Mouse (Mus musculus) small intestine, adult 2 months (tissue): ENCODE results near the gene Lrp1. TPM values are rescaled to one million over a fixed set of nuclear protein-coding genes. Genes with fewer than 3 reads are reported as not detected.

ENCODE experiments used
- H3K27ac ChIP-seq: fragments of 200-500 bp; 2 replicates; pipeline ENCODE4 v1.5.1; 2012; ENCODE audit warnings: low read depth, low read length, control low read depth, inconsistent platforms; ENCODE audit not compliant: insufficient read depth
- H3K27me3 ChIP-seq: fragments of 200-500 bp; 2 replicates; pipeline ENCODE4 v1.6.1; 2012; ENCODE audit warnings: mild to moderate bottlenecking, moderate library complexity, low read length, inconsistent platforms; ENCODE audit not compliant: control insufficient read depth, insufficient read depth
- H3K36me3 ChIP-seq: fragments of 200-500 bp; 2 replicates; pipeline ENCODE4 v1.6.1; 2012; ENCODE audit warnings: mild to moderate bottlenecking, low read length, control low read depth, inconsistent platforms; ENCODE audit not compliant: control insufficient read depth, insufficient read depth
- H3K4me1 ChIP-seq: fragments of 200-500 bp; 2 replicates; pipeline ENCODE4 v1.6.1; 2012; ENCODE audit warnings: low read length, inconsistent platforms, mixed read lengths; ENCODE audit not compliant: control insufficient read depth, insufficient read depth, insufficient read length
- H3K4me3 ChIP-seq: fragments of 200-500 bp; 2 replicates; pipeline ENCODE4 v1.5.1; 2012; ENCODE audit warnings: low read depth, mild to moderate bottlenecking, control low read depth, inconsistent platforms, low read length, moderate library complexity
- CTCF ChIP-seq: fragments of 200-500 bp; IDR thresholded peaks from 2 replicates; pipeline ENCODE4 v1.5.1; 2012; ENCODE audit warnings: low read depth, mild to moderate bottlenecking, control low read depth, inconsistent platforms, low read length, moderate library complexity, mixed read lengths; ENCODE audit not compliant: insufficient replicate concordance, insufficient read length; ENCODE audit errors: extremely low read depth
- POLR2A ChIP-seq: fragments of 200-500 bp; IDR thresholded peaks from 2 replicates; pipeline ENCODE4 v1.6.1; 2012; ENCODE audit warnings: low read depth, mild to moderate bottlenecking, control low read depth, inconsistent platforms, low read length, moderate library complexity
- WGBS: fragments of 180-500 bp; shearing (Covaris S2); methylation state at CpG from one replicate; pipeline ENCODE4 v1.1.7; 2018; 5-methylcytosine and 5-hydroxymethylcytosine counted together
- polyA plus RNA-seq: library from polyadenylated mRNA; depleted of rRNA; stranded (reverse); fragments of >200 nt; gene quantifications from 2 replicates; pipeline ENCODE4 v1.2.3, GENCODE M21; 2012

Lrp1 gene
- polyA plus RNA-seq, 1 experiment: 200 TPM

- WGBS: 32% methylated on average over 14 of the region's 14 CpGs
- no peaks in the 10 kb centered on the region for H3K27me3 ChIP-seq
- peak overlapping the region; percentile 90 for H3K27ac ChIP-seq
- peaks cover 35% of the 10 kb centered on the region for H3K36me3 ChIP-seq
- peaks cover 30% of the 10 kb centered on the region for H3K4me1 ChIP-seq
- H3K4me3 ChIP-seq: peak overlapping the region; percentile 21; the same call in 1 of the 2 replicates
- TF ChIP-seq CTCF (no peak), POLR2A (no peak)
Observed at GRCm38 (mm10) chr10:127612079-127612775, 8.7 kb downstream of the Lrp1 start.

DNA sequence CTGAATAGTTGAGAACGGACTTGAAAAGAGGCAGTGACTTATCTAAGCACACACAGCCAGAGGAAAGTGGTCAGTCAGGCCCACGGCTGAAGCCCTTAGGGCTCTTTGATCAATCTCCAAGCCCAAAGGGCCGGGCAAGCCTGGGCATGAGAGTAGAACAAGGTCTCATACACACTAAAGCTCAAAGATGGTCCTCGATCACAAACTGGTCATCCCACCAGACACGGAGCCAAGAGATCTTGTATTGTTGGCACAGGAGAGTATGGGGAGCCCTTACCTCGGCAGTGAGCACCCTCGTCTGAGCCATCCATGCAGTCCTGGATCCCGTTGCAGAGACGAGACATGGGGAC is 10.9 kb downstream of the Lrp1 start:
- Histone ChIP-seq H3K4me1 (peaks cover 26% of the 10 kb centered on the region), H3K36me3 (peaks cover 47% of the 10 kb centered on the region), H3K4me3 (no peak overlapping the region), H3K27ac (no peak overlapping the region), H3K27me3 (no peaks in the 10 kb centered on the region)
- WGBS: 88% methylated on average over 9 of the region's 9 CpGs
- no peak for TF ChIP-seq CTCF
- no peak for TF ChIP-seq POLR2A

- no peak for TF ChIP-seq CTCF
- WGBS: 80% methylated on average over 9 of the region's 9 CpGs
- H3K27ac ChIP-seq: no peak overlapping the region
- no peak overlapping the region for H3K4me3 ChIP-seq
- H3K27me3 ChIP-seq: no peaks in the 10 kb centered on the region
- peaks cover 49% of the 10 kb centered on the region for H3K36me3 ChIP-seq
- peaks cover 30% of the 10 kb centered on the region for H3K4me1 ChIP-seq
Observed at GRCm38 (mm10) chr10:127609415-127610065, 11.4 kb downstream of the Lrp1 start.

DNA sequence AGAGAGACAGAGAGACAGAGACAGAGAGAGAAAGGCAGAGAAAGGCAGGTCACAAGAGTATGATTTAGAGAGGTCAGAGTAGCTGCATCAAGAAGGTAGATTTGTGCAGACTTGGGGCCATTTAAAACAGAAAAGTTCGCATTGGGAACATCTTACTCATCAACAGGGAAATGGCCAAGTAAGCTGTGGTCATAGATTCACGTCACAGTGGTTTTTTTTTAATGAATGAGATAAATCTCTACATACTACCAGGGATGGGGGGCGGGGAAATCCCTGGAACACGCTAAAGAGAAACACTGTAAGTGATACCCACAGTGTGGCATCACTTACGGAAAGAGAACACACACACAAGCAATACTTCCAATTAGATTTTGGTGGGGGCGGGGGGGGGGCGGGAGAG is 13.9 kb downstream of the Lrp1 start:
- Histone ChIP-seq H3K4me3 (no peak overlapping the region), H3K36me3 (peaks cover 51% of the 10 kb centered on the region)

DNA sequence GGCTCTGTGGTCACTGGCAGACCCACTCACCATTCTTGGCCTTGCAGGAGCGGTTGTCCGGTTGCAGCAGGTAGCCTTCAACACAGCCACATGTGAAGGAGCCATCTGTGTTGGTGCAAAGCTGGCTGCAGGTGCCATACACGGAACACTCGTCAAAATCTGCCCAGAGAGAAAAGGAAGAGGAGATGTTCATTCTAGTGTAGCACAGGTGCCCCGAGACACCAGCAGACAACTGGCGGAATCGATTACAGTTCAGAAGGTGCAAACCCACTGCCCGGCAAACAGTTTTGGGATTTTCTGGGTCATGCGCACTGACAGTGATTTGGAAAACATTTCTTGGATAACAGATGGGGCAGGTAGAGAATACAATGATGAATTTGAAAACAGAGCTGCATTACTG is 15.2 kb downstream of the Lrp1 start:
- Histone ChIP-seq H3K27me3 (no peaks in the 10 kb centered on the region), H3K36me3 (peaks cover 51% of the 10 kb centered on the region), H3K27ac (no peak overlapping the region), H3K4me1 (peaks cover 31% of the 10 kb centered on the region), H3K4me3 (no peak overlapping the region)
- WGBS: 92% methylated on average over 9 of the region's 9 CpGs
- TF ChIP-seq POLR2A (no peak), CTCF (no peak)

More for the DNA sequence above, 13.9 kb downstream of the Lrp1 start:
- Histone ChIP-seq H3K27me3 (no peaks in the 10 kb centered on the region), H3K27ac (no peak overlapping the region), H3K4me1 (peaks cover 35% of the 10 kb centered on the region)
- 89% methylated on average over 7 of the region's 7 CpGs for WGBS
- TF ChIP-seq POLR2A (no peak), CTCF (no peak)

- no peak overlapping the region for H3K4me3 ChIP-seq
- WGBS: 73% methylated on average over 8 of the region's 8 CpGs
- peaks cover 33% of the 10 kb centered on the region for H3K4me1 ChIP-seq
- TF ChIP-seq CTCF (no peak), POLR2A (no peak)
- H3K27ac ChIP-seq: peak overlapping the region; percentile 99
- peaks cover 46% of the 10 kb centered on the region for H3K36me3 ChIP-seq
- H3K27me3 ChIP-seq: no peaks in the 10 kb centered on the region
Observed at GRCm38 (mm10) chr10:127605251-127605547, 15.7 kb downstream of the Lrp1 start.

DNA sequence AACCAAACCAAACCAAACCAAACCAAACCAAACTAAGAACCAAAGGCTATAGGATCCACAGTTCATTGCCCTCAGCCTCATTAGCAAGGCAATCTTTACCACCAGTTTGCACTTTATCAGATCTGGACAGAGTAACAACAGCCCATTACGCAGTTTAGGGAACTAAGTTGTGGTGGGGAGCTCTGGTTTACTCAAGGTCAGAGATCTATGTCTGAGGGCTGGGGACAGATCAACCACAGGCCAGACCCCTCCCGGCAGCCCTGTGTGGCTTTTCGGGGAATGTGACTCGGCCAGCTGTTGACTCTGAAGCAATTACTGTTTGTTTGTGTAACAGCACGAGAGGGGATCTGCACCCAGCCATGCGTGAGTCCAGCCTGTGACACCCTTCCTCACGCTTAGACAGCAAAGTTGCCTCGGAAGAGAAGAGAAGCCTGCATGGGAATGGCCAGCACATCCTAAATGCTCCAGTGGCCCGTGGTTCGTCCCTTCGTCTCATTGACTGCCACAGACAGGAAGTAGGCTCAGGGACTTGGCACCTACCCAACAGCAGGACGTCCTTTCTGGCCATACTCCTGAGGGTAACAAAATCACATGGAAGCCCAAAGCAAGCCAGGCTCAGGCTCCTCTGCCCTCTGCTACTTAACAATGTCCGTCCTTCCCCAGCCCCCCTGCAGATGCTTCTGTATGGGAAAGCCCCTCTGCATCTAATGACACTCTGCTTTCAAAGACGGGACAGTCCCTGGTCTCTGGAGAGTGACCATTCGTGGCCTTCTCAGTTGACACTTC is 16.3 kb downstream of the Lrp1 start:
- Histone ChIP-seq H3K4me1 (peaks cover 36% of the 10 kb centered on the region), H3K27me3 (no peaks in the 10 kb centered on the region), H3K4me3 (no peak overlapping the region), H3K27ac (peak overlapping the region; percentile 99), H3K36me3 (peaks cover 42% of the 10 kb centered on the region)
- TF ChIP-seq CTCF (no peak), POLR2A (no peak)
- 13% methylated on average over 15 of the region's 15 CpGs for WGBS
